Mouse (Mus musculus): ENCODE measurements around the gene Rae1. TPM values are rescaled to one million over a fixed set of nuclear protein-coding genes. Genes with fewer than 3 reads are reported as not detected.

Rae1 gene
- polyA plus RNA-seq, 2 experiments, result 123 to 130 TPM

GRCm38 (mm10) chr2:173049231-173049630, 49.3 kb downstream of the Rae1 start:
- 82% methylated on average over 3 of the region's 3 CpGs for WGBS
- no peak overlapping the region for H3K9ac ChIP-seq (ENCODE audit: low read depth, low read length, severe bottlenecking)
- no peaks in the 10 kb centered on the region for H3K36me3 ChIP-seq (ENCODE audit: control insufficient read depth, insufficient read depth, low read length)
- ATAC-seq (ENCODE audit: low FRiP score, low read depth) (no peak), DNase-seq (ENCODE audit: low spot score) (no peak)
- H3K9me3 ChIP-seq (ENCODE audit: control insufficient read depth, low read length), result no peaks in the 10 kb centered on the region
- H3K4me2 ChIP-seq (replicated peaks; ENCODE audit: low read depth, low read length, severe bottlenecking), result no peak overlapping the region
- H3K27ac ChIP-seq (replicated peaks; ENCODE audit: low read depth, low read length), result no peak overlapping the region
- no peak for TF ChIP-seq POLR2A (IDR thresholded peaks at IDR 0.05; ENCODE audit: borderline replicate concordance, extremely low read depth, insufficient read depth, insufficient read length)
- no peak overlapping the region for H3K4me3 ChIP-seq (replicated peaks; ENCODE audit: low read length)
- H3K4me1 ChIP-seq (ENCODE audit: control insufficient read depth, insufficient read depth, low read length), result 0 out of 2 replicates have a peak, but pooled peaks cover 2% of the 10 kb centered on the region
- H3K27me3 ChIP-seq (ENCODE audit: control insufficient read depth, insufficient read depth, low read length), result no peaks in the 10 kb centered on the region

DNA sequence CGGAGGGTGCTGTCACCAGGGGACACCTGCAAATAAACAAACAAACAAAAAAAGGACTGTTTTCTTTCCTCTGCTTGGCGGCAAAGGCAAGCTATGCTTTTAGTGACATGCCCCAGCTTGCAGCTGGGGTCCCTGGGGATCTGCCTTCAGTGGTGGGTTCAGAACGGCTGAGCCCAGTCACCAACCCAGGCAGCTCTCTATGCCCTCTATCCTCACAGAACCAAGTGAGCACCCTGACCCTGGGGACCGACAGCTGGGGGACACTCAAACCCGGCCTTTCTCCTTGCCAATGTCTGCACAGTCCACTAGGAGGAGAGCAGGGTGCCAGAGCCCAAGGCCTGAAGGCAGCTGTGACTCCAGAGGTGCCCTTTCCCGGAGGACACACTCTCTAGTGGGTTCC, 49.9 kb downstream of the Rae1 start:
- Histone ChIP-seq H3K4me2 (replicated peaks; ENCODE audit: low read depth, low read length, severe bottlenecking) (no peak overlapping the region), H3K27me3 (ENCODE audit: control insufficient read depth, insufficient read depth, low read length) (no peaks in the 10 kb centered on the region), H3K4me3 (replicated peaks; ENCODE audit: low read length) (no peak overlapping the region), H3K9ac (ENCODE audit: low read depth, low read length, severe bottlenecking) (no peak overlapping the region), H3K27ac (replicated peaks; ENCODE audit: low read depth, low read length) (no peak overlapping the region), H3K36me3 (ENCODE audit: control insufficient read depth, insufficient read depth, low read length) (no peaks in the 10 kb centered on the region), H3K9me3 (ENCODE audit: control insufficient read depth, low read length) (no peaks in the 10 kb centered on the region), H3K4me1 (ENCODE audit: control insufficient read depth, insufficient read depth, low read length) (0 out of 2 replicates have a peak, but pooled peaks cover 2% of the 10 kb centered on the region)
- ATAC-seq (ENCODE audit: low FRiP score, low read depth), result no peak
- no peak for TF ChIP-seq POLR2A (IDR thresholded peaks at IDR 0.05; ENCODE audit: borderline replicate concordance, extremely low read depth, insufficient read depth, insufficient read length)
- WGBS, result 47% methylated on average over 6 of the region's 6 CpGs
- DNase-seq (ENCODE audit: low spot score), result no peak

- Histone ChIP-seq H3K4me3 (replicated peaks; ENCODE audit: low read length) (no peak overlapping the region), H3K4me2 (replicated peaks; ENCODE audit: low read depth, low read length, severe bottlenecking) (no peak overlapping the region), H3K27me3 (ENCODE audit: control insufficient read depth, insufficient read depth, low read length) (no peaks in the 10 kb centered on the region), H3K4me1 (ENCODE audit: control insufficient read depth, insufficient read depth, low read length) (0 out of 2 replicates have a peak, but pooled peaks cover 2% of the 10 kb centered on the region), H3K36me3 (ENCODE audit: control insufficient read depth, insufficient read depth, low read length) (no peaks in the 10 kb centered on the region), H3K9me3 (ENCODE audit: control insufficient read depth, low read length) (no peaks in the 10 kb centered on the region), H3K27ac (replicated peaks; ENCODE audit: low read depth, low read length) (no peak overlapping the region), H3K9ac (ENCODE audit: low read depth, low read length, severe bottlenecking) (no peak overlapping the region)
- no peak for ATAC-seq (ENCODE audit: low FRiP score, low read depth)
- no peak for DNase-seq (ENCODE audit: low spot score)
- 46% methylated on average over 8 of the region's 8 CpGs for WGBS
- TF ChIP-seq POLR2A (IDR thresholded peaks at IDR 0.05; ENCODE audit: borderline replicate concordance, extremely low read depth, insufficient read depth, insufficient read length), result no peak
Measured at GRCm38 (mm10) chr2:173050604-173051382, 50.9 kb downstream of the Rae1 start.

DNA sequence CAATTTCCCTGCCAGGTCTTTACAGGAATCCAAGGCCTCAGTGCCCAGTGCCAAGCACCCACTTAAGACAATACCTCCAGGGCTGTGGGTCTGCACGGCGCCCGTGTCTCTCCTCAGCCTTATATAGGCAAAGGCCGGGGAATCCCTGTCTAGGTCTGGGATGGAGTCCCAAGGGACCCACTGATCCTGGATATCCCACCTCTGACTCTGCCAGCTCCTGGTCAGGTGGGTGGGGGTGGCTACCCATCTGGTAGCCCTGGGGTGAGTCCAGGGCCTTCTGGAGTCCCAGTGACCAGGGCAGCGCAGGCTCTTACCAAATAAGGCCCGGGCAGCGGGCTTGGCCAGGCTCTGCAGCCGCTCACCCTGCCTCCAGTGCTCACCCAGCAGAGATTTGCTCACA, 53.0 kb downstream of the Rae1 start:
- Histone ChIP-seq H3K4me3 (replicated peaks; ENCODE audit: low read length) (no peak overlapping the region), H3K4me2 (replicated peaks; ENCODE audit: low read depth, low read length, severe bottlenecking) (no peak overlapping the region), H3K27ac (replicated peaks; ENCODE audit: low read depth, low read length) (no peak overlapping the region), H3K36me3 (ENCODE audit: control insufficient read depth, insufficient read depth, low read length) (no peaks in the 10 kb centered on the region), H3K9ac (ENCODE audit: low read depth, low read length, severe bottlenecking) (no peak overlapping the region), H3K4me1 (ENCODE audit: control insufficient read depth, insufficient read depth, low read length) (0 out of 2 replicates have a peak, but pooled peaks cover 2% of the 10 kb centered on the region), H3K27me3 (ENCODE audit: control insufficient read depth, insufficient read depth, low read length) (no peaks in the 10 kb centered on the region), H3K9me3 (ENCODE audit: control insufficient read depth, low read length) (no peaks in the 10 kb centered on the region)
- TF ChIP-seq POLR2A (IDR thresholded peaks at IDR 0.05; ENCODE audit: borderline replicate concordance, extremely low read depth, insufficient read depth, insufficient read length), result no peak
- 90% methylated on average over 8 of the region's 8 CpGs for WGBS
- no peak for ATAC-seq (ENCODE audit: low FRiP score, low read depth)
- DNase-seq (ENCODE audit: low spot score), result no peak

- Histone ChIP-seq H3K4me1 (ENCODE audit: control insufficient read depth, insufficient read depth, low read length) (0 out of 2 replicates have a peak, but pooled peaks cover 2% of the 10 kb centered on the region), H3K9ac (ENCODE audit: low read depth, low read length, severe bottlenecking) (no peak overlapping the region)
Measured at GRCm38 (mm10) chr2:173053846-173054245, 53.9 kb downstream of the Rae1 start.

More at GRCm38 (mm10) chr2:173053846-173054245, 53.9 kb downstream of the Rae1 start:
- no peaks in the 10 kb centered on the region for H3K36me3 ChIP-seq (ENCODE audit: control insufficient read depth, insufficient read depth, low read length)
- 69% methylated on average over 6 of the region's 6 CpGs for WGBS
- no peaks in the 10 kb centered on the region for H3K9me3 ChIP-seq (ENCODE audit: control insufficient read depth, low read length)
- no peaks in the 10 kb centered on the region for H3K27me3 ChIP-seq (ENCODE audit: control insufficient read depth, insufficient read depth, low read length)
- no peak overlapping the region for H3K4me2 ChIP-seq (replicated peaks; ENCODE audit: low read depth, low read length, severe bottlenecking)
- no peak overlapping the region for H3K27ac ChIP-seq (replicated peaks; ENCODE audit: low read depth, low read length)
- no peak overlapping the region for H3K4me3 ChIP-seq (replicated peaks; ENCODE audit: low read length)
- DNase-seq (ENCODE audit: low spot score) (no peak), ATAC-seq (ENCODE audit: low FRiP score, low read depth) (no peak)
- no peak for TF ChIP-seq POLR2A (IDR thresholded peaks at IDR 0.05; ENCODE audit: borderline replicate concordance, extremely low read depth, insufficient read depth, insufficient read length)

Data from limb, embryonic 14.5 days (tissue).